Mouse (Mus musculus) bone marrow, adult 2 months (tissue): Measurements from ENCODE around the gene Irgm2. TPM values are rescaled to one million over a fixed set of nuclear protein-coding genes. Genes with fewer than 3 reads are reported as not detected.

Experiments used
- H3K27ac ChIP-seq: fragments of 200-500 bp; 2 replicates; pipeline ENCODE4 v1.5.1; 2012; ENCODE audit warnings: low read depth, mild to moderate bottlenecking, control low read depth, inconsistent platforms, low read length; ENCODE audit not compliant: control insufficient read depth, poor library complexity, insufficient read depth
- H3K4me1 ChIP-seq: fragments of 200-500 bp; 2 replicates; pipeline ENCODE4 v1.6.1; 2011; ENCODE audit warnings: low read length; ENCODE audit not compliant: control insufficient read depth, insufficient read depth
- H3K4me3 ChIP-seq: fragments of 200-500 bp; replicated peaks from 2 replicates; pipeline ENCODE3; 2011; ENCODE audit warnings: mild to moderate bottlenecking, low read depth, low read length, control low read depth; ENCODE audit not compliant: control insufficient read depth
- CTCF ChIP-seq: fragments of 200-500 bp; IDR thresholded peaks from 2 replicates; pipeline ENCODE4 v1.5.1; 2011; ENCODE audit warnings: low read length, control low read depth; ENCODE audit not compliant: control insufficient read depth, insufficient read depth
- POLR2A ChIP-seq: fragments of 200-500 bp; IDR thresholded peaks from 2 replicates; pipeline ENCODE4 v1.6.1; 2011; ENCODE audit warnings: low read depth, mild to moderate bottlenecking, control low read depth, low read length, borderline replicate concordance; ENCODE audit not compliant: control insufficient read depth
- WGBS: fragments of 180-500 bp; shearing (Covaris S2); methylation state at CpG from one replicate; pipeline ENCODE4 v1.1.7; 2018; 5-methylcytosine and 5-hydroxymethylcytosine counted together
- polyA plus RNA-seq: library from polyadenylated mRNA; stranded (reverse); fragments of >200 nt; gene quantifications from 2 replicates; pipeline ENCODE4 v1.2.4, GENCODE M21; 2011; ENCODE audit warnings: low replicate concordance; ENCODE audit not compliant: missing spikeins, insufficient read depth, insufficient read length

Gene Irgm2
- polyA plus RNA-seq, 1 experiment: 7.0 TPM

DNA sequence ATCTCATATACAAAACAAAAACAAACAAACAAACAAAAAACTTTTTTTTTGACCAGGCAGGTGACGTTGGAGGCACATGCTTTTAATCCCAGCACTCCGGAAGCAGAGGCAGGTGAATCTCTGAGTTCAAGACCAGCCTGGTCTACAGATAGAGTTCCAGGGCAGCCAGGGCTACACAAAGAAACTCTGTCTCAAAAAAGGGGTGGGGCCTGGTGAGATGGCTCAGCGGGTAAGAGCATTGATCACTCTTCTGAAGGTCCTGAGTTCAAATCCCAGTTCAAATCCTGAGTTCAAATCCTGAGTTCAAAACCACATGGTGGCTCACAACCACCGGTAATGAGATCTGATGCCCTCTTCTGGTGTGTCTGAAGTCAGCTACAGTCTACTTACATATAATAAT lies 62.4 kb downstream of the Irgm2 start:
- WGBS: 79% methylated on average over 4 of the region's 4 CpGs
- no peak for TF ChIP-seq POLR2A
- no peak for TF ChIP-seq CTCF
- H3K27ac ChIP-seq: no peak overlapping the region
- peaks cover 2% of the 10 kb centered on the region for H3K4me1 ChIP-seq
- H3K4me3 ChIP-seq: no peak overlapping the region

DNA sequence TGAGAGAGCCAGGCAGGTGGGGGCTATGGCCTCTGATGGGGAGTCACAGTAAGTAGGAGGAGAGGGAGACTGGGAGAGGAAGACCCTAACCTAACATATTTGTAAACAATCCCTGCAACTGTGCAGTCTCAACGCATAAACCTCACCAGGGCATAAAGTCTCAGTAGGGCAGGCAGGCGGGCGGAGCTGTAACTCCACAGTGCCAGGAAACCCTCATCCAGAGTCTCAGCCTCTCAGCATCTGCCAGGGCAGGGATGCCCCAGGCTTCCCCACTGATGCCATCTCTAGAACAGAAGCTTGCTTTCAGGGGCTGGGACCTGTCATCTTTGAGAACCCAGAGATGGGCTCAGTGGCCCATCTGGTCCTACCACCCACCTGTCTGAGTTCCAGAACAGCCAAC lies 62.9 kb downstream of the Irgm2 start:
- Histone ChIP-seq H3K27ac (no peak overlapping the region), H3K4me1 (peaks cover 2% of the 10 kb centered on the region), H3K4me3 (no peak overlapping the region)
- TF ChIP-seq CTCF (no peak), POLR2A (no peak)
- WGBS: 81% methylated on average over 3 of the region's 3 CpGs

DNA sequence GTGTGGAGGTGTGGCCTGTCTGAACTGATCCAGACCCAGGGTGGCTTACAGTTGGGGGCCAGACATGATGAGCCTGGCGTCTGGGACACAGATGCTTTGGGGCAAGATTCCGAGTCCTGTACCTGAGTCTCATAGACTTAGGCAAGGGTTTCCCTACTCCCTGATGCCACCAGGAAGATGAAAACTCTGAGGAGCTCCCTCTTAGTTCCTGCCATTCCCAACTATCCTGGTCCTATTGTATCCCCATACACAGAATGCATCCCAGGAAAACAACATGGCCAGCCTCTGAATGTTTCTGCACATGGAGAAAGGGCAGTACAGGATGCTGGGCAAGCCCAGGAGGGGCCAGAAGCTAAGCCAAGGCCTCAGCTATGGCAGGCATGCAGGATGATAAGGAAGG lies 64.1 kb downstream of the Irgm2 start:
- Histone ChIP-seq H3K4me3 (no peak overlapping the region), H3K4me1 (peaks cover 3% of the 10 kb centered on the region), H3K27ac (no peak overlapping the region)
- 71% methylated on average over 2 of the region's 2 CpGs for WGBS
- TF ChIP-seq CTCF: no peak
- TF ChIP-seq POLR2A: no peak

DNA sequence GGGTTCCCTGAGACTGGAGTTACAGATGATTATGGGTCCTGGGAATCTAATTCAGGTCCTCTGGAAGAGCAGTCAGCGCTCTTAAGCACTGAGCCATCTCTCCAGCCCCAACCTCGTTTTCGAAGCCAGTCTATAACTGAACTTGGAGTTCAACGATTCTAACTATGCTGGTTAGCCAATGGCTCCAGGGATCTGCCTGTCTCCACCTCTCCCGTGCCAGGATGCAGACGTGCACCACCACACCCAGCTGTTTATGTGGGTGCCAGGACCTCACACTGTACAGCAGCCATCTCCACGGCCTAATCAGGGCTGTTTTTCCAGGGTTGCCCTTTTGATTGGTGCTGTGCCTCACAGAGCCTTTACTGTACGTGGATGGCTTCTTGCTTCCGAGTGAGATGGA lies 65.1 kb downstream of the Irgm2 start:
- no peak overlapping the region for H3K27ac ChIP-seq
- 75% methylated on average over 9 of the region's 9 CpGs for WGBS
- no peak overlapping the region for H3K4me3 ChIP-seq
- TF ChIP-seq POLR2A (no peak), CTCF (no peak)
- H3K4me1 ChIP-seq: peaks cover 3% of the 10 kb centered on the region

DNA sequence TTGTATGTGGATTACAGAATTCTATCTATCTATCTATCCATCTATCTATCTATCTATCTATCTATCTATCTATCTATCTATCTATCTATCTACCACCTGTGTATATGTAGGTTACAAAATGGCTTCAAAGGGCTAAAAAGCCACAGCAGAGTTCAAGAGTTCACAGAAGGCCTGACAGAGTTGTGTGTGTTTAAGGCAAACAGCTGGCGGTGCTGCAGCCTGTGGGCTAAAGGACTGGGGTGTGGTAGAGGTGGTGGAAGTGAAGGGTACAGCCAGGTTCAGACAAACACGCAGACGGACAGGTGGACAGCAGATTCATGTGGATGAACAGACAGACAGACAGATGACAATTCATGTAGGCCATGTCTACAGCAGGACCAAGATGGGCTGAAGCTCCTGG lies 68.9 kb downstream of the Irgm2 start:
- 79% methylated on average over 3 of the region's 3 CpGs for WGBS
- Histone ChIP-seq H3K27ac (no peak overlapping the region), H3K4me1 (peaks cover 1% of the 10 kb centered on the region), H3K4me3 (no peak overlapping the region)
- no peak for TF ChIP-seq POLR2A
- no peak for TF ChIP-seq CTCF

Other genes with a start within 250 kb of the Irgm2 start
- gene Larp1, start 190.6 kb upstream of the Irgm2 start, polyA plus RNA-seq: 17.0 and 28.2 TPM in 2 replicates
- not detected in 2 replicates for gene Gm12248, start 106.5 kb upstream of the Irgm2 start, polyA plus RNA-seq
- gene Cnot8, start 95.5 kb upstream of the Irgm2 start, polyA plus RNA-seq: 23.3 and 34.5 TPM in 2 replicates
- gene Gemin5, start 31.1 kb upstream of the Irgm2 start, polyA plus RNA-seq: 4.7 and 9.0 TPM in 2 replicates
- 22.8 and 28.3 TPM in 2 replicates for gene Mrpl22, start 28.0 kb upstream of the Irgm2 start, polyA plus RNA-seq
- gene Igtp, start 62 bp upstream of the Irgm2 start, polyA plus RNA-seq: 28.7 and 39.5 TPM in 2 replicates
- 5.9 and 21.1 TPM in 2 replicates for gene 4930438A08Rik, start 75.2 kb downstream of the Irgm2 start, polyA plus RNA-seq
- 17.8 and 53.9 TPM in 2 replicates for gene Zfp692, start 107.5 kb downstream of the Irgm2 start, polyA plus RNA-seq
- 20.1 and 39.4 TPM in 2 replicates for gene Zfp672, start 130.7 kb downstream of the Irgm2 start, polyA plus RNA-seq
- gene Sh3bp5l, start 131.1 kb downstream of the Irgm2 start, polyA plus RNA-seq: 12.6 and 17.7 TPM in 2 replicates
- not detected in 2 replicates for gene Lypd8, start 179.4 kb downstream of the Irgm2 start, polyA plus RNA-seq
- gene 1810065E05Rik, start 221.5 kb downstream of the Irgm2 start, polyA plus RNA-seq: not detected in 2 replicates
- gene Gm12253, start 232.9 kb downstream of the Irgm2 start, polyA plus RNA-seq: not detected in 2 replicates